Mouse (Mus musculus) olfactory bulb, adult 2 months (tissue): ENCODE data around the gene Plcb4. TPM values are rescaled to one million over a fixed set of nuclear protein-coding genes. Genes with fewer than 3 reads are reported as not detected.

ENCODE experiments used
- H3K27ac ChIP-seq: fragments of 200-500 bp; 2 replicates; pipeline ENCODE4 v1.5.1; 2012; ENCODE audit warnings: low read depth, low read length; ENCODE audit not compliant: insufficient read depth
- H3K4me1 ChIP-seq: fragments of 200-500 bp; 2 replicates; pipeline ENCODE4 v1.6.1; 2012; ENCODE audit warnings: low read length; ENCODE audit not compliant: control insufficient read depth, insufficient read depth
- H3K4me3 ChIP-seq: fragments of 200-500 bp; 2 replicates; pipeline ENCODE4 v1.5.1; 2012; ENCODE audit warnings: mild to moderate bottlenecking, low read depth, low read length, moderate library complexity; ENCODE audit not compliant: insufficient read depth
- CTCF ChIP-seq: fragments of 200-500 bp; IDR thresholded peaks from 2 replicates; pipeline ENCODE4 v1.5.1; 2012; ENCODE audit warnings: low read depth, mild to moderate bottlenecking, low read length, moderate library complexity; ENCODE audit not compliant: insufficient read depth
- POLR2A ChIP-seq: fragments of 200-500 bp; IDR thresholded peaks from 2 replicates; pipeline ENCODE4 v1.6.1; 2012; ENCODE audit warnings: mild to moderate bottlenecking, low read depth, low read length, moderate library complexity; ENCODE audit not compliant: insufficient read depth
- WGBS: fragments of 180-500 bp; shearing (Covaris S2); methylation state at CpG from one replicate; pipeline ENCODE4 v1.1.7; 2018; 5-methylcytosine and 5-hydroxymethylcytosine counted together
- polyA plus RNA-seq: library from polyadenylated mRNA; stranded (reverse); fragments of >200 nt; gene quantifications from 2 replicates; pipeline ENCODE4 v1.2.4, GENCODE M21; 2012; ENCODE audit warnings: low replicate concordance; ENCODE audit not compliant: missing spikeins, insufficient read depth, insufficient read length

Plcb4 gene
- polyA plus RNA-seq, 1 experiment, result not detected

- TF ChIP-seq CTCF (no peak), POLR2A (no peak)
- no peak overlapping the region for H3K27ac ChIP-seq
- H3K4me1 ChIP-seq, result peaks cover 3% of the 10 kb centered on the region; the same call in 1 of the 2 replicates
- WGBS, result 35% methylated on average over 2 of the region's 2 CpGs
- no peak overlapping the region for H3K4me3 ChIP-seq
Observed at GRCm38 (mm10) chr2:135825645-135826044, 166.8 kb downstream of the Plcb4 start.

DNA sequence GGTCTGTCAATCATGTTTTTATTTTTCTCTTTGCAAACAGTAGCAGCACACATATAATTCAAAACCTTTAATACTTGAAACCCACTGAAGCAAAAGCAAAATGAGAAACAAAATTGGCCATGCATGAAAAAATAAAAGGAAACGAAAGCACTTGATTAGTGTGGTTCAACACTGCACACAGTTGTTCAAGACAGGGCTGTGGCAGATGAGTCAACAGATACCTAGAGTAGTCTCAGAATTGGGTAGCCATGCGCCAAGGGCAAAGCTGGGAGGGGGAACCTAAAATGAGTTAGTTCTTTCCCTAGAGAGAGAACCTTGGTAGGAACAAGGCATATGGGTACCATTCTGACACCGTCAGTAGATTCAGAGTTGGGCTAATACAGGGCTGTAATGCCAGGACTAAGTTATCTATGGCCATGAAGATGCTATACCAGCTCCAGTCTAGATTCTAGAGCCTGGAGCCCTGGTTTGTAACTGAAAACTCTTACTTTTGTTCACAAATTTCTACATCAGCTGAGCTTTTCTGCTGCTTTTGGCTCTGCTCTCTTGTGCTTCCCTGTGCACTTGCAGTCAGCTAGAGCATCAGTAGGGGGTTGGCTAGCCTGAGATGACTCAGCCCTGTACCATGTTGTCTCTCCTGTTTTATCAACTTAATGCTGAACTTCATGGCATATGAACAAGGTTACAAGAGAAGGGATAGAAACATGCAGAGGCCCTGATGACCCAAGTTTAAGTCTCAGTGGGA lies 168.0 kb downstream of the Plcb4 start:
- Histone ChIP-seq H3K4me3 (no peak overlapping the region), H3K4me1 (peaks cover 3% of the 10 kb centered on the region; the same call in 1 of the 2 replicates), H3K27ac (no peak overlapping the region; the same call in 1 of the 2 replicates)
- 70% methylated on average over 3 of the region's 3 CpGs for WGBS
- TF ChIP-seq CTCF (no peak), POLR2A (no peak)

GRCm38 (mm10) chr2:135828446-135828845 lies 169.6 kb downstream of the Plcb4 start:
- H3K4me1 ChIP-seq, result peaks cover 3% of the 10 kb centered on the region; the same call in 1 of the 2 replicates
- no peak overlapping the region for H3K27ac ChIP-seq
- 66% methylated on average over 2 of the region's 2 CpGs for WGBS
- no peak overlapping the region for H3K4me3 ChIP-seq
- TF ChIP-seq POLR2A, result no peak
- no peak for TF ChIP-seq CTCF

GRCm38 (mm10) chr2:135833743-135834142 lies 174.9 kb downstream of the Plcb4 start:
- WGBS, result 95% methylated on average over 3 of the region's 3 CpGs
- H3K4me1 ChIP-seq, result no peaks in the 10 kb centered on the region; the same call in 1 of the 2 replicates
- no peak overlapping the region for H3K4me3 ChIP-seq
- no peak overlapping the region for H3K27ac ChIP-seq
- TF ChIP-seq CTCF (no peak), POLR2A (no peak)

DNA sequence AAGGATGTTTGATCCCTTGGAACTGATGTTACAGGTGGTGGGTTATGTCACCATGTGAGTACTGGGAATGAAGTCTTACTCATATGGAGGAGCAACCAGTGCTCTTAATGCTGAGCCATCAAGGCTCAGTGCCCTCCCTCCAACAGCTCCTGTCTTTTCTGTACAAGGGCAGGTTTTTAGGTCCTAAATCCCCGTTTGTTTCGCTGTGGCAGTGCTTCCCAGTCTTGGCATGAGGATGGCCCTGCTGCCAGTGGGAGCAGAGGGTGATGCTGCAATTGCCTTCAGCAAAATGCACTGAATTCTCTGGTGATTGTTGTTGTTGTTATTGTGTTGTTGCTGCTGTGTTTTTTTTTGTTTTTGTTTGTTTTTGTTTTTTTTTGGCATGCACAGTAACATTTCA lies 175.6 kb downstream of the Plcb4 start:
- WGBS, result 79% methylated on average over 2 of the region's 2 CpGs
- no peaks in the 10 kb centered on the region; the same call in 1 of the 2 replicates for H3K4me1 ChIP-seq
- H3K4me3 ChIP-seq, result no peak overlapping the region
- TF ChIP-seq POLR2A (no peak), CTCF (no peak)
- H3K27ac ChIP-seq, result no peak overlapping the region

DNA sequence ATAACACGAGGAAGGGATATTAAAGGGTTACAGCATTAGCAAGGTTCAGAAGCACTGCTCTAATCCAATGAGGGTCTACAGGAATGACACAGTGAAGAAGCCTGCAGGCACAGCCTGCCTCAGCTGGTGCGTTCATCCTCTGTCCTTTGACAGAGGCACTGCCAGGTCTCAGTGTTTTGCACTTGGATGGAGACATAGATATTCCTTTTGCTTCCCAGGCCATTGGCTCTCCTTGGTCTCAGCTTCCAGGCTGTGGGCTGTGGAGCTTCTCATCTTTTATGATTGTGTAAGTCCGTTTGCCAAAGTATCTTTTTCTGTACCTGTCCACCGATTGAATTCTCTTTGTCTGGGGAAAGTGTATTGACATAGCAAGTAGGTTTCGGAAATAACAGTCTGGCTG lies 177.1 kb downstream of the Plcb4 start:
- H3K4me3 ChIP-seq, result no peak overlapping the region
- TF ChIP-seq CTCF, result no peak
- TF ChIP-seq POLR2A, result no peak
- no peaks in the 10 kb centered on the region; the same call in 1 of the 2 replicates for H3K4me1 ChIP-seq
- 89% methylated on average over 5 of the region's 5 CpGs for WGBS
- no peak overlapping the region for H3K27ac ChIP-seq

GRCm38 (mm10) chr2:135836426-135836825 lies 177.6 kb downstream of the Plcb4 start:
- H3K4me1 ChIP-seq, result no peaks in the 10 kb centered on the region; the same call in 1 of the 2 replicates
- H3K4me3 ChIP-seq, result no peak overlapping the region
- H3K27ac ChIP-seq, result no peak overlapping the region
- no peak for TF ChIP-seq CTCF
- no peak for TF ChIP-seq POLR2A
- WGBS, result 92% methylated on average over 3 of the region's 3 CpGs

- WGBS, result 76% methylated on average over 1 of the region's 1 CpGs
- no peak overlapping the region for H3K4me3 ChIP-seq
- TF ChIP-seq POLR2A, result no peak
- TF ChIP-seq CTCF, result no peak
- H3K4me1 ChIP-seq, result no peaks in the 10 kb centered on the region; the same call in 1 of the 2 replicates
- no peak overlapping the region for H3K27ac ChIP-seq
Observed at GRCm38 (mm10) chr2:135837730-135838129, 178.9 kb downstream of the Plcb4 start.

DNA sequence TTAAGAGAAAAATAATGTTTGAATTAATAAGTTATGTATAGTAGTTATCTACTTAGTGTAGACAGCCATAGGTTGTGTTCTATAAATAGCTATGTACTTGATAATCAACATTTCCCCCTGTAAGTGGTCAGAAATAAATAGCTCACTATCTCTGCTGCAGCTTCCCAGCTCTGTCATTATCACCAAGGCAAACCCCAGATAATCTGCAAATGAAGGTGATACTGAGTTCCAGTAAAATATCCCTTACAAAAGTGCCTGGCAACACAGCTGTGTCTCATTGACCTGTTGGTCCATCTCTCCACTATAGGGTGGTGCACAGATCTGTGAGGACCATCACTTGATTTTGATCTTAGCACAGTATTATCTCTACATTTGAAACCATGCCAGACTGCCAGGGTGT lies 179.3 kb downstream of the Plcb4 start:
- Histone ChIP-seq H3K4me1 (no peaks in the 10 kb centered on the region; the same call in 1 of the 2 replicates), H3K4me3 (no peak overlapping the region), H3K27ac (no peak overlapping the region)
- no peak for TF ChIP-seq POLR2A
- TF ChIP-seq CTCF, result no peak
